ENCODE assay signal across 27 mouse cellular contexts in the genomic region with DNA sequence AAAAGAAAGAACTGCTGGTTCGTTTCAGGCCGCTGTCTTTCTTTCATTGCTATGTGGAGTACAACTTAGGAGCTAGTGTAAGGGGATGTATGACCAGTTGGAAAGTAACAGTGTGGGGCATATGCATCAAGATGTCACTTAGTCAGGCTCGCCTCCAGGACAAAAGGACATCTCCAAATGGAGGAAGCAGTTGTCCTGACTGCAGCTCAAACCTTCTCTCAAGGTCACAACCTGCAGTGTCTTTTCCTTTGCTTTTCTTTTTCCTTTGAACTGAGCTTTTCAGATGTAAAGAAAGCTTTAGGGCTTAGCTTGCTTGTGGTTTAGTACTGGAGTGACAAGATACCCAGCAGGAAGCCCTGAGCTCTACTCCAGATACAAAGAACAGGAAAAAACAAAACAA.
A peak's percentile ranks its signal among the peaks of the same experiment; 100 is the strongest.
DNase-seq lines count a peak whose midpoint lies in the region; ATAC-seq and TF ChIP-seq lines count a peak whose summit lies in the region.
"Had no signal": no experiment of that assay in that cellular context is flagged by ENCODE, and none has a peak within 500 bp of the region (broad histone marks: within the 10 kb centered on the region; RNA-seq: fewer than 3 reads in every experiment).

No protein-coding gene starts in this region.

- no peak overlapping the region for H3K4me3 ChIP-seq in kidney, adult 2 months (ENCODE audit: insufficient read depth, low read depth, low read length)
- no peak overlapping the region for H3K4me3 ChIP-seq in embryonic facial prominence, embryonic 10.5 days
- no peak overlapping the region for H3K4me3 ChIP-seq in hindbrain, embryonic 13.5 days
- H3K4me3 ChIP-seq: embryonic facial prominence, embryonic 12.5 days; forebrain, embryonic 13.5 days; forebrain, embryonic 15.5 days had no signal

- TF ChIP-seq POLR2A in kidney, adult 2 months (IDR thresholded peaks at IDR 0.05; ENCODE audit: low read depth, low read length): no peak

- H3K9ac ChIP-seq in hindbrain, embryonic 13.5 days: no peak overlapping the region
- H3K9ac ChIP-seq: embryonic facial prominence, embryonic 12.5 days; forebrain, embryonic 13.5 days; forebrain, embryonic 15.5 days; forebrain, postnatal 0 days had no signal

- no peak for ATAC-seq in hindbrain, embryonic 13.5 days (ENCODE audit: low FRiP score)
- ATAC-seq: activated CD4-positive, CD25-positive, alpha-beta regulatory T cell, adult 4 months; CD4-positive, CD25-positive, alpha-beta regulatory T cell, adult 4 months; forebrain, embryonic 13.5 days; forebrain, embryonic 15.5 days; forebrain, postnatal 0 days; Patski had no signal

- no peaks in the 10 kb centered on the region for H3K27me3 ChIP-seq in kidney, adult 2 months (replicated peaks; ENCODE audit: control insufficient read depth, insufficient read depth, low read length)
- no peaks in the 10 kb centered on the region for H3K27me3 ChIP-seq in embryonic facial prominence, embryonic 10.5 days (replicated peaks; ENCODE audit: low read depth, poor library complexity, severe bottlenecking)
- no peaks in the 10 kb centered on the region for H3K27me3 ChIP-seq in hindbrain, embryonic 13.5 days
- H3K27me3 ChIP-seq: CH12.LX; embryonic facial prominence, embryonic 12.5 days; forebrain, embryonic 13.5 days; forebrain, embryonic 15.5 days; Patski had no signal

- H3K9me3 ChIP-seq in embryonic facial prominence, embryonic 10.5 days: no peaks in the 10 kb centered on the region
- no peaks in the 10 kb centered on the region for H3K9me3 ChIP-seq in hindbrain, embryonic 13.5 days
- H3K9me3 ChIP-seq: embryonic facial prominence, embryonic 12.5 days; forebrain, embryonic 13.5 days; forebrain, embryonic 15.5 days; G1E had no signal

- H3K4me1 ChIP-seq in kidney, adult 2 months (ENCODE audit: control insufficient read depth, insufficient read depth, low read length): no peaks in the 10 kb centered on the region
- H3K4me1 ChIP-seq in embryonic facial prominence, embryonic 10.5 days: peaks cover 12% of the 10 kb centered on the region
- 0 out of 2 replicates have a peak, but pooled peaks cover 3% of the 10 kb centered on the region for H3K4me1 ChIP-seq in hindbrain, embryonic 13.5 days (replicated peaks)
- H3K4me1 ChIP-seq: forebrain, embryonic 13.5 days; forebrain, embryonic 15.5 days had no signal

- H3K4me2 ChIP-seq in hindbrain, embryonic 13.5 days: no peak overlapping the region
- H3K4me2 ChIP-seq: embryonic facial prominence, embryonic 12.5 days; forebrain, embryonic 13.5 days; forebrain, embryonic 15.5 days had no signal

- no peak for DNase-seq in kidney, adult 2 months
- no peak for DNase-seq in kidney, adult 18-20 months
- DNase-seq in ES-CJ7 (ENCODE audit: low read depth, low spot score): peak; percentile 90
- DNase-seq in R1 (ENCODE audit: low read depth, low spot score): peak; percentile 95
- DNase-seq in embryonic facial prominence, embryonic 10.5 days (ENCODE audit: low spot score): no peak
- DNase-seq in retina, postnatal 1 day: no peak
- DNase-seq in layer of hippocampus, postnatal 36 days: no peak
- DNase-seq: adrenal gland, adult 8-10 months; adrenal gland, postnatal 14 days; adrenal gland, postnatal 36 days; B cell, adult 2 months; cerebellum, adult 11-12 months; cerebellum, adult 8-10 months; cerebellum, adult 9-11 months; cerebellum, postnatal 14 days; cerebellum, postnatal 36 days; embryo, embryonic 11 days; forebrain, postnatal 0 days had no signal

- peak overlapping the region; percentile 55; the same call in 1 of the 2 replicates for H3K27ac ChIP-seq in kidney, adult 2 months (ENCODE audit: insufficient read depth, low read depth, low read length)
- 0 out of 2 replicates have a peak overlapping the region, but pooled peaks have one; percentile 6 for H3K27ac ChIP-seq in embryonic facial prominence, embryonic 10.5 days (replicated peaks)
- H3K27ac ChIP-seq in hindbrain, embryonic 13.5 days: no peak overlapping the region
- H3K27ac ChIP-seq: embryonic facial prominence, embryonic 12.5 days; forebrain, embryonic 13.5 days; forebrain, embryonic 15.5 days had no signal

- WGBS in kidney, adult 2 months: 89% methylated on average over 3 of the region's 3 CpGs
- 61% methylated on average over 3 of the region's 3 CpGs for WGBS in embryonic facial prominence, embryonic 10.5 days
- whole genome bisulfite sequencing in hindbrain, embryonic 13.5 days: 30% methylated on average over 3 of the region's 3 CpGs

- H3K36me3 ChIP-seq in kidney, adult 2 months (ENCODE audit: control insufficient read depth, insufficient read depth, low read length): no peaks in the 10 kb centered on the region
- no peaks in the 10 kb centered on the region for H3K36me3 ChIP-seq in embryonic facial prominence, embryonic 10.5 days (replicated peaks)
- no peaks in the 10 kb centered on the region for H3K36me3 ChIP-seq in hindbrain, embryonic 13.5 days
- H3K36me3 ChIP-seq: embryonic facial prominence, embryonic 12.5 days; forebrain, embryonic 15.5 days; G1E had no signal

- TF ChIP-seq CTCF in kidney, adult 2 months (conservative IDR thresholded peaks at IDR 0.05; ENCODE audit: insufficient read depth, insufficient read length, low read depth, low read length): no peak

Comparison
In these comparisons a context has a peak if more than half of its experiments do, and no peak if none do; other contexts are left out.
1. DNase-seq: peak in ES-CJ7 (single experiment) and R1 (single experiment); none in kidney, adult 2 months (single experiment), kidney, adult 18-20 months (single experiment), embryonic facial prominence, embryonic 10.5 days (single experiment), retina, postnatal 1 day (single experiment) and layer of hippocampus, postnatal 36 days (0 of 2).